Mouse (Mus musculus) heart, embryonic 16.5 days (tissue): ENCODE results near the gene Ms4a7. TPM values are rescaled to one million over a fixed set of nuclear protein-coding genes. Genes with fewer than 3 reads are reported as not detected.

Experiments
- ATAC-seq: fragments of 200-750 bp; cut with Nextera tagmentation; replicated peaks from 2 replicates; pipeline ENCODE4 v1.8.0; 2017; ENCODE audit warnings: moderate number of reproducible peaks; ENCODE audit not compliant: insufficient read depth, low FRiP score; ENCODE audit errors: extremely low read depth
- H3K27ac ChIP-seq: fragments of 300-500 bp; sonication (generic); 2 replicates; pipeline ENCODE4 v1.5.1; 2014; ENCODE audit warnings: mild to moderate bottlenecking, low read length, control low read depth, moderate library complexity
- H3K27me3 ChIP-seq: fragments of 300-500 bp; sonication (generic); 2 replicates; pipeline ENCODE4 v1.6.1; 2014; ENCODE audit warnings: low read length, mixed read lengths; ENCODE audit not compliant: control insufficient read depth, insufficient read depth
- H3K36me3 ChIP-seq: fragments of 300-500 bp; sonication (generic); 2 replicates; pipeline ENCODE4 v1.6.1; 2014; ENCODE audit not compliant: control insufficient read depth, insufficient read depth
- H3K4me1 ChIP-seq: fragments of 300-500 bp; sonication (generic); 2 replicates; pipeline ENCODE4 v1.6.1; 2014; ENCODE audit warnings: low read length, mixed read lengths; ENCODE audit not compliant: control insufficient read depth, insufficient read depth
- H3K4me2 ChIP-seq: fragments of 300-500 bp; sonication (generic); 2 replicates; pipeline ENCODE4 v1.6.1; 2014; ENCODE audit warnings: low read depth, mild to moderate bottlenecking, control low read depth, low read length
- H3K4me3 ChIP-seq: fragments of 300-500 bp; sonication (generic); 2 replicates; pipeline ENCODE4 v1.5.1; 2014; ENCODE audit warnings: mild to moderate bottlenecking, control low read depth, low read length
- H3K9ac ChIP-seq: fragments of 300-500 bp; sonication (generic); 2 replicates; pipeline ENCODE4 v1.6.1; 2014; ENCODE audit warnings: low read length, control low read depth
- H3K9me3 ChIP-seq: fragments of 300-500 bp; sonication (generic); replicated peaks from 2 replicates; pipeline ENCODE4 v1.6.1; 2016; ENCODE audit warnings: low read length; ENCODE audit not compliant: control insufficient read depth
- WGBS: fragments of 180-500 bp; shearing (Covaris S2); extraction: QIAGEN DNeasy Blood & Tissue Kit; methylation state at CpG from one replicate; pipeline ENCODE4 v1.1.7; 2014; 5-methylcytosine and 5-hydroxymethylcytosine counted together
- polyA plus RNA-seq: library from polyadenylated mRNA; unstranded; fragments of >200 nt; fragmentation: Nextera tagmentation; extraction: Ambion mirVana; gene quantifications from 2 replicates; pipeline ENCODE4 v1.2.1, GENCODE M21; 2015

Ms4a7 gene
- polyA plus RNA-seq, result 3.2 and 3.6 TPM in 2 replicates

DNA sequence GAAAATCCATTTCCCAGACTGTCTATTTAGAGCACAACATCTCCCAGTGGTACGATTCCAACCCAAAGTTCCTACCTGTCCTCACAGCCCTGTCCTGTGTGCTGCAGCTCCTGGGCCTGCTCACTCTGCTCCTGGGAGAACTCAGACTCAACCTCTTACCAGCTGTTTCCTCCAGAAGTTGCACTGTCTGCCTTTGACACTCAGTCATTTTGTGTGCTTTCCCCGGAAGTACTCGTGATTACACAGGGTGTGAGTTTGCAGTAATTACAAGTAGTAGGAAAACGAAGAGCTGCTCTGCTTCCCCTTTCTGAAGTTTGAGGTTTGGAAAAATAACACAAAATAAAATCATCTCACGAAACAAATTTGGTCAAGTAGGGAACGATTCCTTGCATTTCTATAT is at the start of gene Ms4a7:
Ms4a7 (minus strand) TSS at position 215 of the 400 bp plus-strand sequence.
- no peak within 1 kb of the TSS for H3K4me2 ChIP-seq
- H3K9ac ChIP-seq, result no peak within 1 kb of the TSS
- H3K4me3 ChIP-seq, result no peak within 1 kb of the TSS
- H3K9me3 ChIP-seq, result no peaks in the 10 kb centered on the region
- no peaks in the 10 kb centered on the region for H3K4me1 ChIP-seq
- ATAC-seq, result no peak
- no peaks in the 10 kb centered on the region for H3K36me3 ChIP-seq
- no peaks in the 10 kb centered on the region for H3K27me3 ChIP-seq
- 76% methylated on average over 6 of the region's 6 CpGs for WGBS
- no peak within 1 kb of the TSS for H3K27ac ChIP-seq

DNA sequence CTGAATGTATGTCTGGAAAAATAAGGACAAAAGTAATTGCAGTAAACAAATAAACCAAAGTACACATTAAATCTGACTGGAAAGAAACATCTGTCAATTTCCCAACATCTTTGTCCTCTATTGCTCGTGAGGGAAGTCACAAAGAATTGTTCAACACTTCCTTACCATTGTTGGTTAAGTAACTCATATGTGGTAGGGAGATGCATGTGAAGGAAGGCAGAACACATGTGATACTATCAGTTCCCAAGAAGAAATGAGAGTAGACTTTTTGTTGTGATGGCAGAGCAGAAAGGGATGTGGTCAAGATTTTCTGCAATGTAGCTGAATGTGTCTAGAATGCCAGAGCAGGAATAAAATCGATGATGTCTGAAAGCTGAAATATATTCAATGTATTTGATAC is 40.5 kb upstream of the Ms4a7 start:
- WGBS, result 64% methylated on average over 2 of the region's 2 CpGs
- H3K9ac ChIP-seq, result no peak overlapping the region
- H3K36me3 ChIP-seq, result no peaks in the 10 kb centered on the region
- no peaks in the 10 kb centered on the region for H3K9me3 ChIP-seq
- ATAC-seq, result no peak
- H3K4me1 ChIP-seq, result no peaks in the 10 kb centered on the region
- H3K27ac ChIP-seq, result no peak overlapping the region
- H3K27me3 ChIP-seq, result no peaks in the 10 kb centered on the region
- H3K4me2 ChIP-seq, result no peak overlapping the region
- no peak overlapping the region for H3K4me3 ChIP-seq

DNA sequence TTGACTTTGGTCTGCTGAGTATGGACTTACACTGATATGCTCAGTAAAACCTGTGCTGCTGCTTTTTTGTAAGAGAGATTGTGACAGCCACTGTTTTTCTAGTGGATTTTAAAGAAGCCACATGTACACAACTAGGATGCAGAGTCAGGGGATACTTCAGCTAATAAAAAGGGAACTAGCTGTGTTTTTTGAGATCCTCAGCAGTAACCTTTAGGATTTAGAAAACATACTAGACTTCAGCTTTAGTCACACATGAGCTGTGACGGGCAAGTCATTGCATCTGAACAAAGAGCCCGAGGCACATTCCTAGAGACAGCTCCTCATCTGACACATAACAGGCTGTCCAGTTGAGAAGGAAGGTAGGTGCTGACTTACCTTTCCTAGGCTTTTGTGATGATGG is 39.3 kb upstream of the Ms4a7 start, which contains the start of gene Ms4a4a:
Ms4a4a (plus strand) TSS at position 251 of the 400 bp plus-strand sequence.
- Histone ChIP-seq H3K27ac (no peak within 1 kb of the TSS), H3K4me1 (no peaks in the 10 kb centered on the region), H3K36me3 (no peaks in the 10 kb centered on the region), H3K4me3 (no peak within 1 kb of the TSS), H3K27me3 (no peaks in the 10 kb centered on the region), H3K9me3 (no peaks in the 10 kb centered on the region), H3K4me2 (no peak within 1 kb of the TSS), H3K9ac (no peak within 1 kb of the TSS)
- no peak for ATAC-seq
- WGBS, result 73% methylated on average over 2 of the region's 2 CpGs

DNA sequence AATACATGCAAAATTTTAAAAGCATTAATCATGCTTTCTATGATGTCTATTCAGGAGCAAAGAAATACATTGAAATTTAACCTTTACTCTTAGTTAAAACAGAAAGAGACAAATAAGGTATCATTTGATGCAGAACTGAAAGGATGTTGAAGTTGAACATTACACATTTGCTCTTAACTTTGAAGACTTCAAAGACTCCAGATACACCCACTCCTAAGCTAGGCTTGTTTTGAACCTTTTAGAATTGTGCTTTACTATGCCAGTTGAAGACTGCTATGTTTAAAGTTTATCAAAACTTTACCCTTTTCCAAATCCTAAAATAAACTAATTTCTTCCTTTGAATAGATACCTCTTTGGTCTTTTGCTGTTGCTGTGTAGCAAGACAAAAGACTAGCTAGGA is 35.2 kb upstream of the Ms4a7 start:
- Histone ChIP-seq H3K27me3 (no peaks in the 10 kb centered on the region), H3K27ac (no peak overlapping the region), H3K9me3 (no peaks in the 10 kb centered on the region), H3K4me3 (no peak overlapping the region), H3K4me1 (no peaks in the 10 kb centered on the region), H3K9ac (no peak overlapping the region), H3K36me3 (no peaks in the 10 kb centered on the region), H3K4me2 (no peak overlapping the region)
- no peak for ATAC-seq

DNA sequence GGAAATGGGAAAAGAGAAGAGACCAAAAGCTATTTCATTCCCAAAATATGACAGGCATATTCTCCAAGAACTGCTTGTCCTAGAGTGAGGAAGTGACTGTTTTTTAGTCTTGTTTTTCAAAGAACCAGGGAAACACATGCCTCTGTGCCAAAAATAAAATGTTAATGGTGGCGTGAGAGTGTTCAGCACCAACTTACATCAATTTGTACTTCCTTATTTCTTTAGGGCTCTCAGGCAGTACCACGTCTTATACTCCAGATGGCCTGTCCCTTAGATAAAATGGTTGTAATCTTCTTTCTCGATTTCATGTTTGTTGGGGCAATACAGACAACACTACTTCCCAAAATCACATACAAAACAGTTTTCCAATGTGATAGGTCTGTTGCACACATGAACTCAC is 32.4 kb upstream of the Ms4a7 start:
- 56% methylated on average over 3 of the region's 3 CpGs for WGBS
- Histone ChIP-seq H3K4me3 (no peak overlapping the region), H3K4me1 (no peaks in the 10 kb centered on the region), H3K27ac (no peak overlapping the region), H3K9ac (no peak overlapping the region), H3K36me3 (no peaks in the 10 kb centered on the region), H3K9me3 (no peaks in the 10 kb centered on the region), H3K27me3 (no peaks in the 10 kb centered on the region), H3K4me2 (no peak overlapping the region)
- no peak for ATAC-seq

DNA sequence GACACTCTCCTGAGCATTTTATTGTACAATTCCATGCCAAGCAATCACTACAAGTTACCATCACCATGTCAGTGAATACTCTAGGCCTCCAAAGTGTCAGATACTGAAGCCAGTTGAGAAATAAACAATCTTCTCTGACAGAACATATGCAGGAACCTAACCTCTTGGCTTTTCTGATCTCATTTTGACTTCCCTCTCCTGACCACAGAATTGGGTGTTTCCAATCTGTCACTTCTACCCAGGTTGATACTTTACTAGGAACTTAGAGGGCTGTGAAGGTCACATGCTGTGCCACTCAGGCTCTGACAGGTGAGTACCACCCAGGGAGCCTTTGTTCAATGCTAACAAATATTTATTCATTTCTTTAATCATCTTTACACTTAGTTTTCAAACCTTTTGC is 26.1 kb upstream of the Ms4a7 start:
- H3K4me1 ChIP-seq, result no peaks in the 10 kb centered on the region
- no peak overlapping the region for H3K4me2 ChIP-seq
- no peaks in the 10 kb centered on the region for H3K27me3 ChIP-seq
- no peak overlapping the region for H3K27ac ChIP-seq
- no peaks in the 10 kb centered on the region for H3K9me3 ChIP-seq
- no peaks in the 10 kb centered on the region for H3K36me3 ChIP-seq
- no peak for ATAC-seq
- no peak overlapping the region for H3K9ac ChIP-seq
- no peak overlapping the region for H3K4me3 ChIP-seq

DNA sequence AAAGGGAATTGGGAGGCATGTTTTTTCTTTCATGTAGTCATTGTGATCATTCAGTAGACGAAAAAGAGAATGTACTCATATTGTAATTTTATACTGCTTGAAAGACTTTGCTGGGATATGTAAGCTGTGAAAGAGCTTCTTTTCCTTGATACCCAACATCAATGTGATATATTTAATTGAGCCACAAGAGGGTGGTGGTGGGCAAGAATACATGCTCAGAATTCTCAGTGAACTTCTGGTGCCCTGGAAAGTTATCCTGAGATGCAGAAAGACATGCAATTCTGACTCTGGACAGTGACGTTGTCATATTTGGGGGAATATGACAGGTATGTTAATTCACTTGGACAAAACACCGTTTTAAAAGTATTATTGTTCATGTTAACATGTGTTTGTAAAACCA is 24.2 kb upstream of the Ms4a7 start:
- no peaks in the 10 kb centered on the region for H3K27me3 ChIP-seq
- H3K27ac ChIP-seq, result no peak overlapping the region
- H3K4me1 ChIP-seq, result no peaks in the 10 kb centered on the region
- H3K4me2 ChIP-seq, result no peak overlapping the region
- no peak for ATAC-seq
- no peak overlapping the region for H3K9ac ChIP-seq
- no peak overlapping the region for H3K4me3 ChIP-seq
- no peaks in the 10 kb centered on the region for H3K36me3 ChIP-seq
- 52% methylated on average over 3 of the region's 3 CpGs for WGBS
- no peaks in the 10 kb centered on the region for H3K9me3 ChIP-seq

DNA sequence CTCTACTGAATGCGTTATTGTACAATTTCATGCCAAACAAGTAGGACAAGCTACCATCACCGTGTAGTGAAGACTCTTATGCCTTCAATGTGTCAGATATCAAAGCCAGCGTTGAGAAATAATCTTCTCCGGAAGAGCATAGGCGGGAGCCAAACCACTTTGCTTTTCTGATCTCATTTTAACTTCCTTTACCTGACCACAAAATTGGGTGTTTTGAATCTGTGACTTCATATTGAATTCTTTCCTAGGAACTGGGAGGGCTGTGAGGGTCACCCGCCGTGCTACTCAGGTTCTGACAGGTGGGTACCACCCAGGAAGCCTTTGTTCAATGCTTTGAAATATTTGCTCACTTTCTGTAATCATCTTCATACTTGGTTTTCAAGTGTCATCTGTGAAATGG is 19.8 kb upstream of the Ms4a7 start:
- no peak overlapping the region for H3K4me3 ChIP-seq
- no peaks in the 10 kb centered on the region for H3K9me3 ChIP-seq
- WGBS, result 66% methylated on average over 7 of the region's 7 CpGs
- H3K36me3 ChIP-seq, result no peaks in the 10 kb centered on the region
- no peak overlapping the region for H3K4me2 ChIP-seq
- no peak overlapping the region for H3K9ac ChIP-seq
- no peaks in the 10 kb centered on the region for H3K27me3 ChIP-seq
- no peak overlapping the region for H3K27ac ChIP-seq
- ATAC-seq, result no peak
- no peaks in the 10 kb centered on the region for H3K4me1 ChIP-seq

DNA sequence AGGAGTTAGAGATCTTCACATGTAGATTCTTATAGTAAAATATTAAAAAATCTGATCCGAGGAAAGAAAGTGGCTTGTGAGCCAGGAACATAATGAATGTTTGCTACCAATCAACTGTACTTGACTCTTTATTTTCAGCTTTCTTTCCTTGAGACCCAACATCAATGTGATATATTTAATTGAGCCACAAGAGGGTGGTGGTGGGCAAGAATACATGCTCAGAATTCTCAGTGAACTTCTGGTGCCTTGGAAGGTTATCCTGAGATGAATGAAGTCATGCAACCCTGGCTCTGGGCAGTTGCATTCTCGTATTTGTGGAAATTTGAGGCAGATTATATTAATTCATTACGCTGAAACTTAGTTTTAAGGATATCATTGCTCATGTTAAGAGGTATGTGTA is 15.9 kb upstream of the Ms4a7 start:
- no peak overlapping the region for H3K27ac ChIP-seq
- H3K4me2 ChIP-seq, result no peak overlapping the region
- no peaks in the 10 kb centered on the region for H3K27me3 ChIP-seq
- no peaks in the 10 kb centered on the region for H3K36me3 ChIP-seq
- no peaks in the 10 kb centered on the region for H3K9me3 ChIP-seq
- 33% methylated on average over 3 of the region's 3 CpGs for WGBS
- no peak overlapping the region for H3K9ac ChIP-seq
- H3K4me1 ChIP-seq, result no peaks in the 10 kb centered on the region
- H3K4me3 ChIP-seq, result no peak overlapping the region
- no peak for ATAC-seq
